Mouse (Mus musculus) stomach, postnatal 0 days (tissue): ENCODE measurements at regions not wholly inside any gene's neighbourhood (a gene's known extent, or its start where the extent isn't known, plus 50 kb on each side); places are given as distances from the start of the nearest gene placed in this dataset.

ENCODE experiments used
- CTCF ChIP-seq: IDR thresholded peaks from 2 replicates; pipeline ENCODE4 v1.5.1; 2016; ENCODE audit warnings: antibody characterized with exemption, low read depth, mild to moderate bottlenecking, moderate library complexity
- EP300 ChIP-seq: optimal IDR thresholded peaks from 2 replicates; pipeline ENCODE3; 2016; ENCODE audit warnings: antibody characterized with exemption

- TF ChIP-seq EP300, result no peak
- no peak for TF ChIP-seq CTCF
Measured at GRCm38 (mm10) chr10:26178356-26178755, 51.2 kb upstream of the Samd3 start.
